Mouse (Mus musculus): ENCODE measurements around the gene 1700088E04Rik. TPM values are rescaled to one million over a fixed set of nuclear protein-coding genes. Genes with fewer than 3 reads are reported as not detected.

1700088E04Rik gene
- polyA plus RNA-seq (2012; fragmentation: generic; extraction: Trizol) = 10 to 100 TPM in 1 of 2 experiments, 1 to 10 TPM in 1; 7.6 to 28.9 TPM

DNA sequence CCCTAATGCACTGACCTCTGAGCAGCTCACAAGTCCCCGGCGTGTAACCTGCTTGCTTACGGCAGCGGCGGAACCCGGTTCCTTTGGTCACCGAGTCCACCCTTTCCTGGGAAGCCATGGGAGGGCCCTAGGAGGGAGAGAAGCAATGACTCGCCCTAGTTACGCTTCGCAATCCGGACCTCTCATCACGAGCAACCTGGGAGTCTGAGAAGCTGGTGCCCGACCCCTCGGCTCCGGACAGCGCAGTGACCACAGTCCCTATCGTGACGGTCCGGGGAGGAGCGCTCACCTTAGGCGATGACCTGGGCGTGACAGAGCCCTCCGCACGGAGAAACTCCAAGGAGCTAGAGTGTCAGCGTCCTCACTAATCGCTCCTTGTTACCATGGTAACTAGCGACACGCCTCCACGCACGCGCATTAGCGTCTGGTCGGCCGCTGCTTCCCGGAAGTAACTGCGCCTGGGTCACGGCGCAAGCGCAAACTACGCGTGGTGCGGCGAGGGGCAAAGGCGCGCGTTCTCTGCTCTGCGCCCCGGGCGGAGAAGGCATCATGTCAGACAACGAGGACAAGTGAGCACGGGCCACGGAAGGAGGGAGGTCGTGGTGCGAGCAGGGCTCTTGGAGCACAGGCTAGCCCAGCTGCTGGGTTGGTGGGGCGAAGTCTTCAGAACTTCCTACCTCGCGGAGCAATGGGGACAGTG lies at the start of gene 1700088E04Rik, which contains the start of gene Polr2f:
TSS of gene 1700088E04Rik (minus strand) at position 388 of the 700 bp plus-strand sequence.
TSS of gene Polr2f (plus strand) at position 144 of the 700 bp plus-strand sequence.

DNA sequence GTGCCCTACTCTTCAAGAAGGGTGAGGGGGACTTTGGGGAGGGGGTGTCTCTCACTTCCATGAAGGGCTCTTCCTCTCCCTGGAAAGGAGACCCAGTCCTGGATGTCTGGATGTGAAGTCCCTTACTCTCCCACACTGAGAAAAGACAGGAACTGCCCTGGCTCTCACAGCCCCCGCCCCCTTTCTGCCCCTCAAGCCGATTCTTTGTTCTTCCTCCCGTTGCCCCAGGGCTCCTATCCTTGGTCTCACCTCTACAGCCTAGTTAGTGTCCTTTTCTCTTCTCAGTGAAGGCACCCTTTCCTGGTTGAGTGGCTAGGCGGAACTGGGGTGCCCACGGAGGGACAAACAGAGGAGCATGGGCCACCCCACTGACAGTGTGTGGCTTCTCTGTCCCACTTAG lies 24.1 kb upstream of the 1700088E04Rik start, which contains the start of gene Sox10:
TSS of gene Sox10 (minus strand) at position 101 of the 400 bp plus-strand sequence.

DNA sequence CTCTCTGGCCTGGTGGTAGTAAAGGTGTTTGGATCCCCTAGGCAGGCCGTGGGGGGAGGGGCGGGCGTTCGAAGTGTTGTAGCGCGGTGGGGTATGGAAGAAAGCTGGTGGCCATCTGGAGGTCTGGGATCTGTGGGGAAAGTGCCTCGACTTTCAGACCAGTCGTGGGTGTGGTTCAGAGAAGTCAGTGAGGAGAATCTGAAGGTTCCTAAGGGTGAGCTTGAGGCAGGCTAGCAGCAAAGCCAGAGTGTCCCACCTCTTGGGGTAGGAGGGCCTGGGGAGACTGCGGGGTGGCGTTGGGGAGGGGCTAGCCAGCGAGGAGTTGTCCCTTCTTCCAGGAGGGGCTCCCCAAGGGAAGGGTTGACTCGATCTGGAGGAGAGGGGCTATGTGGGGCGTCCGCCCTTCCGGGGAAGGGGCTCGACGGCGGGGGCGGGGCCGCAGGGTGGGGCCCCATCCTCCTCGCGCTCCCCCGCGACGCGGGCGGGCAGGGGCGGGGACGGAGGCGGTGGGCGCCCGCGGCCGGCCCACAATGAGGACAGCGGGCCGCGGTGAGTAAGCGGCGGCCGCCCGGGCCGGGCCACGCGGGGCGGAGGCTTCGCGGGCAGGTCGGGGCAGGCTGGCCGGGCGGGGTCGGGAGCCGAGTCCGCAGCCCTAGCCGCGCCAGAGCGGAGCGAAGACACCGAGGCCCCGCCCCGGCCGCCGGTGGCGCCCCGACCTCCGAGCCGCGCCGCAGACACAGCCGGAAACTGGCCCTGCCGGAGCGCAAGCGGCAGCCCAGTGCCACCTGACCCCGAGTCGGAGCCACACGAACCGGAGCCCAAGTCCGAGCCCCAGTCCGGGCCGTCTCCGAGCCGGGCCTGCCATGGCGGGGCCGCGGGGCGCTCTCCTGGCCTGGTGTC lies 32.4 kb downstream of the 1700088E04Rik start, which contains the start of gene Micall1:
TSS of gene Micall1 (plus strand) at position 478 of the 900 bp plus-strand sequence.

Other genes with a start within 250 kb of the 1700088E04Rik start
- under 1 TPM; 0.06 to 0.17 TPM for gene Gm49510, start 241.6 kb downstream of the 1700088E04Rik start, polyA plus RNA-seq (2012; fragmentation: generic; extraction: Trizol)
- gene Sh3bp1, start 241.5 kb downstream of the 1700088E04Rik start, polyA plus RNA-seq (2012; fragmentation: generic; extraction: Trizol) = 10 to 100 TPM; 21.2 to 57.1 TPM
- gene Pdxp, start 227.3 kb downstream of the 1700088E04Rik start, polyA plus RNA-seq (2012; fragmentation: generic; extraction: Trizol) = 10 to 100 TPM; 12.1 to 16.9 TPM
- gene Lgals1, start 214.5 kb downstream of the 1700088E04Rik start, polyA plus RNA-seq (2012; fragmentation: generic; extraction: Trizol) = over 10,000 TPM; 13,335 to 36,255 TPM
- gene Nol12, start 206.3 kb downstream of the 1700088E04Rik start, polyA plus RNA-seq (2012; fragmentation: generic; extraction: Trizol) = 100 to 1,000 TPM; 115 to 191 TPM
- 100 to 1,000 TPM in 1 of 2 experiments, 10 to 100 TPM in 1; 52.2 to 216 TPM for gene Triobp, start 193.5 kb downstream of the 1700088E04Rik start, polyA plus RNA-seq (2012; fragmentation: generic; extraction: Trizol)
- gene H1f0, start 112.8 kb downstream of the 1700088E04Rik start, polyA plus RNA-seq (2012; fragmentation: generic; extraction: Trizol) = 100 to 1,000 TPM; 112 to 459 TPM
- gene Galr3, start 99.4 kb downstream of the 1700088E04Rik start, polyA plus RNA-seq (2012; fragmentation: generic; extraction: Trizol) = under 1 TPM in 1 of 2 experiments, not detected in 1; 0.27 TPM
- gene Ankrd54, start 78.4 kb downstream of the 1700088E04Rik start, polyA plus RNA-seq (2012; fragmentation: generic; extraction: Trizol) = 10 to 100 TPM; 48.3 to 48.9 TPM
- 100 to 1,000 TPM; 288 to 344 TPM for gene Eif3l, start 66.1 kb downstream of the 1700088E04Rik start, polyA plus RNA-seq (2012; fragmentation: generic; extraction: Trizol)
- 10 to 100 TPM in 1 of 2 experiments, 1 to 10 TPM in 1; 4.5 to 14.4 TPM for gene Micall1, start 32.4 kb downstream of the 1700088E04Rik start, polyA plus RNA-seq (2012; fragmentation: generic; extraction: Trizol)
- 100 to 1,000 TPM; 386 to 720 TPM for gene Polr2f, start 244 bp downstream of the 1700088E04Rik start, polyA plus RNA-seq (2012; fragmentation: generic; extraction: Trizol)
- under 1 TPM in 1 of 2 experiments, not detected in 1; 0.02 TPM for gene Sox10, start 24.0 kb upstream of the 1700088E04Rik start, polyA plus RNA-seq (2012; fragmentation: generic; extraction: Trizol)
- gene Pick1, start 87.9 kb upstream of the 1700088E04Rik start, polyA plus RNA-seq (2012; fragmentation: generic; extraction: Trizol) = 10 to 100 TPM in 1 of 2 experiments, 1 to 10 TPM in 1; 6.2 to 32.0 TPM
- under 1 TPM in 1 of 2 experiments, not detected in 1; 0.14 TPM for gene Gm49486, start 88.1 kb upstream of the 1700088E04Rik start, polyA plus RNA-seq (2012; fragmentation: generic; extraction: Trizol)
- under 1 TPM; 0.01 to 0.35 TPM for gene Slc16a8, start 113.5 kb upstream of the 1700088E04Rik start, polyA plus RNA-seq (2012; fragmentation: generic; extraction: Trizol)
- under 1 TPM in 1 of 2 experiments, not detected in 1; 0.13 TPM for gene Baiap2l2, start 144.3 kb upstream of the 1700088E04Rik start, polyA plus RNA-seq (2012; fragmentation: generic; extraction: Trizol)
- gene Pla2g6, start 187.1 kb upstream of the 1700088E04Rik start, polyA plus RNA-seq (2012; fragmentation: generic; extraction: Trizol) = 10 to 100 TPM; 11.8 to 22.9 TPM
- gene Maff, start 205.4 kb upstream of the 1700088E04Rik start, polyA plus RNA-seq (2012; fragmentation: generic; extraction: Trizol) = 1 to 10 TPM; 3.3 to 7.1 TPM

Data from C3H10T1/2 (cell line).